Mouse (Mus musculus) cerebellum, adult 2 months (tissue): ENCODE data around the gene Slc6a6.

ENCODE experiments used
- CTCF ChIP-seq: fragments of 200-500 bp; IDR thresholded peaks from 2 replicates; pipeline ENCODE4 v1.5.1; 2011; ENCODE audit warnings: low read depth, mild to moderate bottlenecking, control low read depth, low read length, moderate library complexity, borderline replicate concordance; ENCODE audit not compliant: insufficient read depth
- POLR2A ChIP-seq: fragments of 200-500 bp; IDR thresholded peaks from 2 replicates; pipeline ENCODE4 v1.6.1; 2011; ENCODE audit warnings: low read length, control low read depth, borderline replicate concordance; ENCODE audit not compliant: insufficient read depth

DNA sequence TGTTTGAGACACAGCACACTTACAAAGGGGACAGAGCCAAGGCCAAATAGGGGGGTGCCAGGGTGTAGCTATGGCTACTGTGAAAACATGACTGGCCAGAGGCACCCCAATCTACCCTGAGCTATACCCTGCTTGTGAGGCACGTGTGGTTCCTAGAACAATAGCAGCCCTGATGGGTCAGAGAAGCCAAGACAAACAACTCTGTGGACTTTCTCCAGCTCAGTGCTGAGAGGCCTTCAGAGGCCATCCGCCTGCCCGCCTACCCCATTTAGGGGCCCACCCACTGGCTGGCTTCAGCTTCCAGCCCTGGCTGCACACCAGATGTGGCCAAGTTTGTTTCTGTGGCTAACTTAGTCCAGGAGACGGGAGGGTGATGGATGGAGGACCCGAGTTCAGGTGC, 52.6 kb downstream of the Slc6a6 start:
- no peak for TF ChIP-seq CTCF
- TF ChIP-seq POLR2A: no peak
